Mouse (Mus musculus) limb, embryonic 12.5 days (tissue): ENCODE measurements around the gene Zfp526. TPM values are rescaled to one million over a fixed set of nuclear protein-coding genes. Genes with fewer than 3 reads are reported as not detected.

Experiments
- ATAC-seq: fragments of 200-750 bp; cut with Nextera tagmentation; 2 replicates; pipeline ENCODE4 v1.8.0; 2017; ENCODE audit warnings: low read depth, moderate TSS enrichment; ENCODE audit not compliant: insufficient number of reproducible peaks, insufficient read depth, low FRiP score, low TSS enrichment
- H3K27ac ChIP-seq: fragments of 300-500 bp; sonication (generic); 2 replicates; pipeline ENCODE4 v1.5.1; 2016; ENCODE audit warnings: mild to moderate bottlenecking, moderate library complexity
- H3K27me3 ChIP-seq: fragments of 300-500 bp; sonication (generic); 2 replicates; pipeline ENCODE4 v1.6.1; 2016; ENCODE audit warnings: mild to moderate bottlenecking, moderate library complexity
- H3K36me3 ChIP-seq: fragments of 300-500 bp; sonication (generic); 2 replicates; pipeline ENCODE4 v1.6.1; 2016; ENCODE audit warnings: mild to moderate bottlenecking, moderate library complexity
- H3K4me1 ChIP-seq: fragments of 300-500 bp; sonication (generic); replicated peaks from 2 replicates; pipeline ENCODE4 v1.6.1; 2016
- H3K4me2 ChIP-seq: fragments of 300-500 bp; sonication (generic); 2 replicates; pipeline ENCODE4 v1.6.1; 2016; ENCODE audit warnings: mild to moderate bottlenecking, moderate library complexity
- H3K4me3 ChIP-seq: fragments of 300-500 bp; sonication (generic); replicated peaks from 2 replicates; pipeline ENCODE4 v1.5.1; 2016; ENCODE audit warnings: mild to moderate bottlenecking
- H3K9ac ChIP-seq: fragments of 300-500 bp; sonication (generic); replicated peaks from 2 replicates; pipeline ENCODE4 v1.6.1; 2016; ENCODE audit warnings: mild to moderate bottlenecking, moderate library complexity
- H3K9me3 ChIP-seq: fragments of 300-500 bp; sonication (generic); 2 replicates; pipeline ENCODE4 v1.6.1; 2016; ENCODE audit warnings: mild to moderate bottlenecking, moderate library complexity
- WGBS: fragments of 180-500 bp; shearing (Covaris S2); methylation state at CpG from one replicate; pipeline ENCODE4 v1.1.7; 2016; 5-methylcytosine and 5-hydroxymethylcytosine counted together
- polyA plus RNA-seq: library from polyadenylated mRNA; unstranded; fragments of >200 nt; fragmentation: Nextera tagmentation; extraction: Ambion mirVana; gene quantifications from 2 replicates; pipeline ENCODE4 v1.2.1, GENCODE M21; 2016

Zfp526 gene
- polyA plus RNA-seq, 1 experiment from 2014 or later, result 3.4 TPM

- H3K4me2 ChIP-seq, result no peak overlapping the region
- no peak for ATAC-seq
- no peaks in the 10 kb centered on the region for H3K9me3 ChIP-seq
- peaks cover 100% of the 10 kb centered on the region for H3K36me3 ChIP-seq
- 88% methylated on average over 9 of the region's 9 CpGs for WGBS
- no peak overlapping the region for H3K9ac ChIP-seq
- peaks cover 11% of the 10 kb centered on the region for H3K4me1 ChIP-seq
- H3K27ac ChIP-seq, result no peak overlapping the region
- no peaks in the 10 kb centered on the region for H3K27me3 ChIP-seq
- H3K4me3 ChIP-seq, result no peak overlapping the region
These were observed 9.6 kb downstream of the Zfp526 start for GRCm38 (mm10) chr7:25230690-25231285.

- no peaks in the 10 kb centered on the region for H3K27me3 ChIP-seq
- H3K9me3 ChIP-seq, result no peaks in the 10 kb centered on the region
- peaks cover 86% of the 10 kb centered on the region for H3K36me3 ChIP-seq
- H3K9ac ChIP-seq, result no peak overlapping the region
- H3K4me2 ChIP-seq, result no peak overlapping the region
- H3K27ac ChIP-seq, result no peak overlapping the region
- peaks cover 22% of the 10 kb centered on the region for H3K4me1 ChIP-seq
- WGBS, result 75% methylated on average over 5 of the region's 5 CpGs
- no peak for ATAC-seq
- H3K4me3 ChIP-seq, result no peak overlapping the region
These were observed 10.9 kb downstream of the Zfp526 start for GRCm38 (mm10) chr7:25232101-25232648.

GRCm38 (mm10) chr7:25233061-25233460, 11.8 kb downstream of the Zfp526 start:
- Histone ChIP-seq H3K36me3 (peaks cover 78% of the 10 kb centered on the region), H3K4me1 (peaks cover 22% of the 10 kb centered on the region), H3K27me3 (no peaks in the 10 kb centered on the region), H3K4me2 (no peak overlapping the region), H3K4me3 (no peak overlapping the region), H3K9ac (no peak overlapping the region), H3K9me3 (no peaks in the 10 kb centered on the region), H3K27ac (no peak overlapping the region)
- ATAC-seq, result no peak
- WGBS, result 87% methylated on average over 2 of the region's 2 CpGs

- 0 out of 2 replicates have a peak overlapping the region, but pooled peaks have one; percentile 96 for H3K4me3 ChIP-seq
- 82% methylated on average over 5 of the region's 5 CpGs for WGBS
- no peaks in the 10 kb centered on the region for H3K27me3 ChIP-seq
- no peak overlapping the region for H3K9ac ChIP-seq
- H3K9me3 ChIP-seq, result no peaks in the 10 kb centered on the region
- peaks cover 56% of the 10 kb centered on the region for H3K36me3 ChIP-seq
- H3K27ac ChIP-seq, result no peak overlapping the region
- peaks cover 36% of the 10 kb centered on the region for H3K4me1 ChIP-seq
- H3K4me2 ChIP-seq, result no peak overlapping the region; the same call in none of the 2 replicates
- ATAC-seq, result no peak
These were observed 14.3 kb downstream of the Zfp526 start for GRCm38 (mm10) chr7:25235526-25235925.

GRCm38 (mm10) chr7:25237249-25238014, 16.2 kb downstream of the Zfp526 start, which contains the start of gene Gsk3a:
Gene Gsk3a (minus strand): TSS chr7:25237851.
- Histone ChIP-seq H3K4me2 (peak within 1 kb of the TSS; percentile 77), H3K4me3 (peak within 1 kb of the TSS; percentile 96), H3K27me3 (no peaks in the 10 kb centered on the region), H3K27ac (peak within 1 kb of the TSS; percentile 82), H3K4me1 (peaks cover 40% of the 10 kb centered on the region), H3K9ac (peak within 1 kb of the TSS; percentile 98), H3K9me3 (no peaks in the 10 kb centered on the region), H3K36me3 (peaks cover 47% of the 10 kb centered on the region)
- under 1% methylated on average over 71 of the region's 76 CpGs for WGBS
- ATAC-seq, result peak; percentile 86

GRCm38 (mm10) chr7:25238015-25238706, 16.9 kb downstream of the Zfp526 start:
- under 1% methylated on average over 23 of the region's 23 CpGs for WGBS
- Histone ChIP-seq H3K4me1 (peaks cover 40% of the 10 kb centered on the region), H3K36me3 (peaks cover 47% of the 10 kb centered on the region), H3K4me2 (peak overlapping the region; percentile 77), H3K27ac (peak overlapping the region; percentile 82), H3K9ac (peak overlapping the region; percentile 98; the same call in 1 of the 2 replicates), H3K9me3 (no peaks in the 10 kb centered on the region), H3K4me3 (peak overlapping the region; percentile 96), H3K27me3 (no peaks in the 10 kb centered on the region)
- peak; percentile 94 for ATAC-seq

GRCm38 (mm10) chr7:25238829-25239623, 17.8 kb downstream of the Zfp526 start:
- Histone ChIP-seq H3K9ac (no peak overlapping the region), H3K4me1 (peaks cover 40% of the 10 kb centered on the region), H3K9me3 (no peaks in the 10 kb centered on the region), H3K4me2 (peak overlapping the region; percentile 77), H3K4me3 (peak overlapping the region; percentile 96), H3K27me3 (no peaks in the 10 kb centered on the region), H3K27ac (peak overlapping the region; percentile 82), H3K36me3 (peaks cover 47% of the 10 kb centered on the region)
- WGBS, result 4% methylated on average over 30 of the region's 30 CpGs
- ATAC-seq, result peak; percentile 16; the same call in 1 of the 2 replicates

GRCm38 (mm10) chr7:25240631-25241030, 19.4 kb downstream of the Zfp526 start:
- peaks cover 47% of the 10 kb centered on the region for H3K36me3 ChIP-seq
- peak overlapping the region; percentile 8 for H3K27ac ChIP-seq
- H3K9ac ChIP-seq, result no peak overlapping the region
- H3K4me3 ChIP-seq, result no peak overlapping the region
- H3K9me3 ChIP-seq, result no peaks in the 10 kb centered on the region
- H3K4me1 ChIP-seq, result peaks cover 43% of the 10 kb centered on the region
- 63% methylated on average over 7 of the region's 7 CpGs for WGBS
- ATAC-seq, result no peak
- H3K4me2 ChIP-seq, result no peak overlapping the region
- no peaks in the 10 kb centered on the region for H3K27me3 ChIP-seq

GRCm38 (mm10) chr7:25241062-25241461, 19.8 kb downstream of the Zfp526 start:
- Histone ChIP-seq H3K4me1 (peaks cover 43% of the 10 kb centered on the region), H3K27me3 (no peaks in the 10 kb centered on the region), H3K27ac (peak overlapping the region; percentile 8), H3K4me2 (no peak overlapping the region), H3K4me3 (0 out of 2 replicates have a peak overlapping the region, but pooled peaks have one; percentile 11), H3K9me3 (no peaks in the 10 kb centered on the region), H3K9ac (no peak overlapping the region), H3K36me3 (peaks cover 49% of the 10 kb centered on the region)
- ATAC-seq, result no peak
- WGBS, result 22% methylated on average over 2 of the region's 2 CpGs

GRCm38 (mm10) chr7:25243361-25243760, 22.1 kb downstream of the Zfp526 start:
- Histone ChIP-seq H3K4me1 (peaks cover 58% of the 10 kb centered on the region), H3K36me3 (peaks cover 55% of the 10 kb centered on the region), H3K4me2 (no peak overlapping the region), H3K27ac (0 out of 2 replicates have a peak overlapping the region, but pooled peaks have one; percentile 23), H3K9ac (no peak overlapping the region), H3K9me3 (no peaks in the 10 kb centered on the region), H3K27me3 (no peaks in the 10 kb centered on the region), H3K4me3 (no peak overlapping the region)
- WGBS, result 92% methylated on average over 4 of the region's 4 CpGs
- ATAC-seq, result no peak
